Mouse (Mus musculus) layer of hippocampus, postnatal 14 days (tissue): ENCODE measurements around the gene Selenoi. TPM values are rescaled to one million over a fixed set of nuclear protein-coding genes. Genes with fewer than 3 reads are reported as not detected.

ENCODE experiments used
- total RNA-seq, 2 experiments: library from RNA; stranded (reverse); gene quantifications; 2 replicates each; pipeline ENCODE4 v1.2.3; 2021

Gene Selenoi
- total RNA-seq, 2 experiments from 2014 or later, result 42.8 to 57.1 TPM

Other genes with a start within 250 kb of the Selenoi start
- not detected for gene Il6, start 219.5 kb upstream of the Selenoi start, total RNA-seq
- 1 to 10 TPM; 7.1 to 7.9 TPM for gene Tyms, start 159.0 kb upstream of the Selenoi start, total RNA-seq
- 10 to 100 TPM; 13.7 to 14.8 TPM for gene Garem2, start 127.4 kb upstream of the Selenoi start, total RNA-seq
- gene 3110082J24Rik, start 126.5 kb upstream of the Selenoi start, total RNA-seq, result 1 to 10 TPM; 2.9 to 5.5 TPM
- gene Hadha, start 77.4 kb upstream of the Selenoi start, total RNA-seq, result 10 to 100 TPM; 78.4 to 95.1 TPM
- gene Hadhb, start 77.3 kb upstream of the Selenoi start, total RNA-seq, result 10 to 100 TPM; 80.1 to 81.8 TPM
- not detected for gene Adgrf3, start 26.9 kb upstream of the Selenoi start, total RNA-seq
- 10 to 100 TPM in 1 of 2 experiments, 1 to 10 TPM in 1; 9.7 to 10.2 TPM for gene Drc1, start 48.8 kb downstream of the Selenoi start, total RNA-seq
- gene Otof, start 229.4 kb downstream of the Selenoi start, total RNA-seq, result 1 to 10 TPM; 3.5 to 5.5 TPM
- under 1 TPM in 1 of 2 experiments, not detected in 1; 0.65 TPM for gene 1700001C02Rik, start 233.5 kb downstream of the Selenoi start, total RNA-seq